Mouse (Mus musculus): ENCODE data around the gene Actg1. TPM values are rescaled to one million over a fixed set of nuclear protein-coding genes. Genes with fewer than 3 reads are reported as not detected.

Gene Actg1
- polyA plus RNA-seq, 1 experiment: 2,484 TPM

- H3K9me3 ChIP-seq (replicated peaks; ENCODE audit: control insufficient read depth, insufficient read depth, low read length, poor library complexity, severe bottlenecking): no peaks in the 10 kb centered on the region
- no peak overlapping the region for H3K27ac ChIP-seq (ENCODE audit: insufficient read depth, low read length)
- no peaks in the 10 kb centered on the region for H3K36me3 ChIP-seq (ENCODE audit: control insufficient read depth, insufficient read depth, low read length, poor library complexity, severe bottlenecking)
- H3K4me1 ChIP-seq (ENCODE audit: control insufficient read depth, insufficient read depth, low read length): peaks cover 5% of the 10 kb centered on the region
- TF ChIP-seq EP300 (IDR thresholded peaks at IDR 0.05; ENCODE audit: insufficient read depth, low read depth, low read length) (no peak), CTCF (IDR thresholded peaks at IDR 0.05; ENCODE audit: low read depth, low read length) (no peak), POLR2A (IDR thresholded peaks at IDR 0.05; ENCODE audit: insufficient read depth, low read length) (no peak)
- H3K27me3 ChIP-seq (ENCODE audit: control insufficient read depth, insufficient read depth, low read length, poor library complexity, severe bottlenecking): no peaks in the 10 kb centered on the region
- H3K4me3 ChIP-seq (ENCODE audit: low read depth, low read length): no peak overlapping the region
- no peak overlapping the region for H3K9ac ChIP-seq (ENCODE audit: low read depth, poor library complexity, severe bottlenecking)
Measured at GRCm38 (mm10) chr11:120313906-120314685, 34.2 kb downstream of the Actg1 start.

GRCm38 (mm10) chr11:120312069-120312468 lies 36.3 kb downstream of the Actg1 start:
- Histone ChIP-seq H3K4me1 (ENCODE audit: control insufficient read depth, insufficient read depth, low read length) (peaks cover 3% of the 10 kb centered on the region), H3K27ac (ENCODE audit: insufficient read depth, low read length) (no peak overlapping the region), H3K9ac (ENCODE audit: low read depth, poor library complexity, severe bottlenecking) (peak overlapping the region; percentile 59; the same call in 1 of the 2 replicates), H3K36me3 (ENCODE audit: control insufficient read depth, insufficient read depth, low read length, poor library complexity, severe bottlenecking) (no peaks in the 10 kb centered on the region), H3K27me3 (ENCODE audit: control insufficient read depth, insufficient read depth, low read length, poor library complexity, severe bottlenecking) (no peaks in the 10 kb centered on the region), H3K4me3 (ENCODE audit: low read depth, low read length) (no peak overlapping the region), H3K9me3 (replicated peaks; ENCODE audit: control insufficient read depth, insufficient read depth, low read length, poor library complexity, severe bottlenecking) (no peaks in the 10 kb centered on the region)
- no peak for TF ChIP-seq EP300 (IDR thresholded peaks at IDR 0.05; ENCODE audit: insufficient read depth, low read depth, low read length)
- no peak for TF ChIP-seq CTCF (IDR thresholded peaks at IDR 0.05; ENCODE audit: low read depth, low read length)
- no peak for TF ChIP-seq POLR2A (IDR thresholded peaks at IDR 0.05; ENCODE audit: insufficient read depth, low read length)

- Histone ChIP-seq H3K9me3 (replicated peaks; ENCODE audit: control insufficient read depth, insufficient read depth, low read length, poor library complexity, severe bottlenecking) (no peaks in the 10 kb centered on the region), H3K4me1 (ENCODE audit: control insufficient read depth, insufficient read depth, low read length) (peaks cover 3% of the 10 kb centered on the region), H3K27me3 (ENCODE audit: control insufficient read depth, insufficient read depth, low read length, poor library complexity, severe bottlenecking) (no peaks in the 10 kb centered on the region), H3K4me3 (ENCODE audit: low read depth, low read length) (peak overlapping the region; percentile 53), H3K9ac (ENCODE audit: low read depth, poor library complexity, severe bottlenecking) (peak overlapping the region; percentile 59), H3K36me3 (ENCODE audit: control insufficient read depth, insufficient read depth, low read length, poor library complexity, severe bottlenecking) (no peaks in the 10 kb centered on the region), H3K27ac (ENCODE audit: insufficient read depth, low read length) (no peak overlapping the region)
- TF ChIP-seq CTCF (IDR thresholded peaks at IDR 0.05; ENCODE audit: low read depth, low read length) (no peak), EP300 (IDR thresholded peaks at IDR 0.05; ENCODE audit: insufficient read depth, low read depth, low read length) (no peak), POLR2A (IDR thresholded peaks at IDR 0.05; ENCODE audit: insufficient read depth, low read length) (no peak)
Measured at GRCm38 (mm10) chr11:120311561-120311960, 36.8 kb downstream of the Actg1 start.

GRCm38 (mm10) chr11:120310813-120311312 lies 37.5 kb downstream of the Actg1 start:
- TF ChIP-seq EP300 (IDR thresholded peaks at IDR 0.05; ENCODE audit: insufficient read depth, low read depth, low read length) (no peak), CTCF (IDR thresholded peaks at IDR 0.05; ENCODE audit: low read depth, low read length) (no peak), POLR2A (IDR thresholded peaks at IDR 0.05; ENCODE audit: insufficient read depth, low read length) (peak; percentile 13)
- Histone ChIP-seq H3K36me3 (ENCODE audit: control insufficient read depth, insufficient read depth, low read length, poor library complexity, severe bottlenecking) (no peaks in the 10 kb centered on the region), H3K27ac (ENCODE audit: insufficient read depth, low read length) (0 out of 2 replicates have a peak overlapping the region, but pooled peaks have one; percentile 3), H3K4me1 (ENCODE audit: control insufficient read depth, insufficient read depth, low read length) (peaks cover 3% of the 10 kb centered on the region), H3K9ac (ENCODE audit: low read depth, poor library complexity, severe bottlenecking) (peak overlapping the region; percentile 59), H3K27me3 (ENCODE audit: control insufficient read depth, insufficient read depth, low read length, poor library complexity, severe bottlenecking) (no peaks in the 10 kb centered on the region), H3K4me3 (ENCODE audit: low read depth, low read length) (peak overlapping the region; percentile 53), H3K9me3 (replicated peaks; ENCODE audit: control insufficient read depth, insufficient read depth, low read length, poor library complexity, severe bottlenecking) (no peaks in the 10 kb centered on the region)

GRCm38 (mm10) chr11:120308441-120309320 lies 39.7 kb downstream of the Actg1 start:
- Histone ChIP-seq H3K36me3 (ENCODE audit: control insufficient read depth, insufficient read depth, low read length, poor library complexity, severe bottlenecking) (no peaks in the 10 kb centered on the region), H3K27me3 (ENCODE audit: control insufficient read depth, insufficient read depth, low read length, poor library complexity, severe bottlenecking) (no peaks in the 10 kb centered on the region), H3K9me3 (replicated peaks; ENCODE audit: control insufficient read depth, insufficient read depth, low read length, poor library complexity, severe bottlenecking) (no peaks in the 10 kb centered on the region), H3K27ac (ENCODE audit: insufficient read depth, low read length) (no peak overlapping the region), H3K4me1 (ENCODE audit: control insufficient read depth, insufficient read depth, low read length) (peaks cover 3% of the 10 kb centered on the region), H3K9ac (ENCODE audit: low read depth, poor library complexity, severe bottlenecking) (no peak overlapping the region), H3K4me3 (ENCODE audit: low read depth, low read length) (no peak overlapping the region)
- TF ChIP-seq CTCF (IDR thresholded peaks at IDR 0.05; ENCODE audit: low read depth, low read length) (no peak), POLR2A (IDR thresholded peaks at IDR 0.05; ENCODE audit: insufficient read depth, low read length) (no peak), EP300 (IDR thresholded peaks at IDR 0.05; ENCODE audit: insufficient read depth, low read depth, low read length) (no peak)
